Mouse (Mus musculus) liver, embryonic 14.5 days (tissue): ENCODE results near the gene Cd160.

Source experiments
- CTCF ChIP-seq: IDR thresholded peaks from 2 replicates; pipeline ENCODE4 v1.5.1; 2016; ENCODE audit warnings: antibody characterized with exemption, low read depth, control low read depth
- EP300 ChIP-seq: IDR thresholded peaks from 2 replicates; pipeline ENCODE4 v1.6.1; 2016; ENCODE audit warnings: antibody characterized with exemption, low read depth

DNA sequence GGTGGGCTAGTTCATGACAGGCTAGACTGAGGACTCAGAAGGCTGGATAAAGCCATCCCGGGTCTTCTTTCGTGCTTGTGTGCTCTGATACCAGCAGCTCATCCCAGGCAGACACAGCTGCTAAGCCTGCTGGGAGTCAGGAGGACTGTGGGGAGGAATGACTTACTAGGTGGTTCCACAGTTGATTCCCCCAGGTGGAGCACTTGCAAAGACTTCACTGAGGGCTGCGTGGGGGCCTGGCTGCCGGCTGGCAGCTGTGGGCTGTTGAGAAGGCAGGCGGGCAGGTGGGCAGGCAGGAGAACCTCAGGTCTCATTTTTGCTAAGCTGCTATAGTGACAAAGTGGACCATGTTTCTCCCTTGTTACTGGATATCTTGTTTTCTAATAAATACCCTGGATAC lies 31.3 kb upstream of the Cd160 start:
- TF ChIP-seq EP300 (no peak), CTCF (no peak)
